Mouse (Mus musculus) central nervous system, embryonic 11.5 days (tissue): ENCODE measurements around the gene Dscam. TPM values are rescaled to one million over a fixed set of nuclear protein-coding genes. Genes with fewer than 3 reads are reported as not detected.

Experiments
- polyA plus RNA-seq: library from polyadenylated mRNA; depleted of rRNA; stranded (reverse); fragments of >200 nt; gene quantifications from 2 replicates; pipeline ENCODE4 v1.2.3, GENCODE M21; 2012; rRNA removed

Gene Dscam
- polyA plus RNA-seq = 3.2 and 3.5 TPM in 2 replicates

GRCm38 (mm10) chr16:97170513-97171081 lies at the start of gene Dscam:
TSS of gene Dscam (minus strand) at chr16:97170752.

Other genes starting within 250 kb of the Dscam start
- gene Bace2, start 186.0 kb upstream of the Dscam start, polyA plus RNA-seq = 1.2 TPM in 2 replicates